Mouse (Mus musculus) lung, adult 2 months (tissue): ENCODE results near the gene Nudc. TPM values are rescaled to one million over a fixed set of nuclear protein-coding genes. Genes with fewer than 3 reads are reported as not detected.

Experiments
- DNase-seq: peaks from one replicate; pipeline ENCODE4 v3.0.0; 2022
- H3K4me1 ChIP-seq: fragments of 200-500 bp; 2 replicates; pipeline ENCODE4 v1.6.1; 2011; ENCODE audit warnings: low read length; ENCODE audit not compliant: control insufficient read depth, insufficient read depth
- H3K4me3 ChIP-seq: fragments of 200-500 bp; replicated peaks from 2 replicates; pipeline ENCODE3; 2011; ENCODE audit warnings: low read depth, mild to moderate bottlenecking, control low read depth, low read length; ENCODE audit errors: extremely low read depth
- CTCF ChIP-seq: fragments of 200-500 bp; IDR thresholded peaks from 2 replicates; pipeline ENCODE4 v1.5.1; 2011; ENCODE audit warnings: mild to moderate bottlenecking, low read length, control low read depth; ENCODE audit not compliant: insufficient read depth
- POLR2A ChIP-seq: fragments of 200-500 bp; IDR thresholded peaks from 2 replicates; pipeline ENCODE4 v1.6.1; 2011; ENCODE audit warnings: low read depth, mild to moderate bottlenecking, control low read depth, low read length, borderline replicate concordance; ENCODE audit errors: extremely low read depth
- WGBS: fragments of 180-500 bp; shearing (Covaris S2); methylation state at CpG from one replicate; pipeline ENCODE4 v1.1.7; 2018; 5-methylcytosine and 5-hydroxymethylcytosine counted together
- polyA plus RNA-seq: library from polyadenylated mRNA; depleted of rRNA; stranded (reverse); fragments of >200 nt; gene quantifications from 2 replicates; pipeline ENCODE4 v1.2.3, GENCODE M21; 2012; rRNA removed

Gene Nudc
- polyA plus RNA-seq, 1 experiment = 60.4 TPM

DNA sequence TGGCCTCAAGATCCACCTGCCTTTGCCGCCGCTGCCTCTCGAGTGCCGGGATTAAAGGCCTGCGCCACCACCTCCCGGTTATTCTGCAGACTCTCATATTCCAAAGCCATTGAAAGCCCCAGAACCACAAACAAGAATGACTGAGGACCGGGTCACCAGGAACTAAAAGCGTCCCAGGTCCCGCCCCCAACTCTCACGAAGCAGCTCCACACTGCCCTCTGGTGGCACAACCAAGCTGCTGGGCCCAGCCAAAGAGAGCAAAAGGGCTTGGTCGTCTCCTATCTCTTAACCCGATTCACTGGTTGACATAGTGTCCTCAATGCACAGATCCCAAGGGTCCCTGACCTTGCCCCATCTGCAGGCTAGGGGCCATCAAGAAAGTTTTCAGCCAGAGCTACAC lies 51.4 kb downstream of the Nudc start:
- DNase-seq = peak; percentile 92
- TF ChIP-seq POLR2A (no peak), CTCF (peak; percentile 77)
- peaks cover 5% of the 10 kb centered on the region; the same call in 1 of the 2 replicates for H3K4me1 ChIP-seq
- H3K4me3 ChIP-seq = peak overlapping the region; percentile 41
- 1% methylated on average over 12 of the region's 12 CpGs for WGBS

DNA sequence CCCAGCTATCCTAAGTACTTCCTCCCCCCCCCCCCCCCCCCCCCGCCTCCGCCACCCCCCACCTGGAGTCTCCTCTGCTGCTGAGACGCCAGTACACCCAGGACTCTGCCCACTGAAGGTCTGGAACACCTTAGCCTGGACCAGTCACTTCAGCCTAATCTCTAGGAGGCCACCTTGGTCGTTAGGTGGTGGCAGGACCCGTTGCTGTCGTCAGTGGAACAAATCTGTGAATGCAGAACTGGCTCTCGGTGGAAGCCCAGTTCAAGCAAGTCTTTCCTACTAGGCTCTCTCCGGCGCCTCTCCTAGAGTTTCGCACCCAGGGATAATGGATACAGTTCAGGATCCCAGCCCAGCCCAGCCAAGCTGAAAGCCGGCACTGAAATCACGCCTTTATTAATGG lies 51.9 kb downstream of the Nudc start:
- 8% methylated on average over 10 of the region's 12 CpGs for WGBS
- Histone ChIP-seq H3K4me1 (peaks cover 5% of the 10 kb centered on the region; the same call in 1 of the 2 replicates), H3K4me3 (peak overlapping the region; percentile 27)
- DNase-seq = no peak
- TF ChIP-seq CTCF = no peak
- TF ChIP-seq POLR2A = no peak

DNA sequence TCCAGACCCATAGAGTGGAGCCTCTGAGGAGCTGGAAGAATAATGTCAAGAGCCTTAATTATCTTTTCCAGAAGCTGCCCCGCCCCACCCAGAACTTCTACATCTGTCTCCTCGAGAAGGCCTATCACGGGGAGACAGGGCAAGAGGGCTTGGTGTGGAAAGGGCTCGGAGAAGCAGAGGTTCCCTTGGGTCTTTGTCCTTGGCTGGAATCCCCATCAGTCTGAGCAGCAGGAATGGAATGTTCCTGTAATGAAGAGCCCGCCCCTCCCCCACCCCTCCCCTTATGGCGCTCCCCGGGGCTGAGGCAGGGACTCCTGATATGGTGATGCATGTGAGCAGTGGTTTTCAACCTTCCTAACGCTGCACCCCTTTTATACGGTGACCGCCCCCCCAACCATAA lies 54.0 kb downstream of the Nudc start:
- TF ChIP-seq POLR2A (no peak), CTCF (no peak)
- WGBS = 39% methylated on average over 10 of the region's 10 CpGs
- Histone ChIP-seq H3K4me3 (no peak overlapping the region), H3K4me1 (peaks cover 3% of the 10 kb centered on the region; the same call in 1 of the 2 replicates)
- no peak for DNase-seq

DNA sequence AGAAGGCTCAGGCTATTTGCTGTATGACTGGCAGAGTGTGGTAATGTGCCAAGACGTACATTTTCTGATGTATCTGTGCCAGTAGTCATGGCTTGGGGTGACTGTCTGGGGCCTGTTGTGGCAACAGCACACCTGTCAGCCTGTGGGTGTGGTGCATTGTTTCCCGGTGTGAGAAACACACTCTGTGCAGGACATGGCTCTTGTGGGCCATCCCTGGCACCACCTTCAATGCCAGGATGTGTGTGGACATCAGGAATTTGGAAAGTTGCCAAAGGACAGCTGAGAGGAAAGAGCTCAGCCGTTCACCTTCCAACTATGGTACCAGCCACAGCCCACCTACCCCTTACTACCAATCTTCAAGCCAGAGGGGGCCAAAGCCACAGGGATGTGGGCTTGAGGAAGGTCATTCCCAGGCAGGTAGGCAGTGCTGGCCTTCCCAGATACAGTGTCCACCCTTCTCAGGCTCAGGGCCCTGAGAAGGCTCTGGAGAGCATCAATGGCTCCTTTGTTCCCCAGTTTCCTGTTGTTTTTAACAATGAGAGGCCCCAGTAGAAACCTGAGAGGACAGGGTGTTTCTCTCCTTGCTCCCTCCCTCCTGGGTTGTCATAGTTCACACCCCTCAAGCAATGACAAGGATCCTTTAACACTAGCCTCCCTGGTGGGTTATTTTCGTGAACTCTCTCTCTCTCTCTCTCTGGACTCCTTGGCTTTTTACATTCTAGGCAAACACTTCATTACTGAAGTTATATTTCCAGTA lies 56.1 kb downstream of the Nudc start:
- 50% methylated on average over 4 of the region's 4 CpGs for WGBS
- TF ChIP-seq POLR2A = no peak
- no peak for TF ChIP-seq CTCF
- DNase-seq = no peak

DNA sequence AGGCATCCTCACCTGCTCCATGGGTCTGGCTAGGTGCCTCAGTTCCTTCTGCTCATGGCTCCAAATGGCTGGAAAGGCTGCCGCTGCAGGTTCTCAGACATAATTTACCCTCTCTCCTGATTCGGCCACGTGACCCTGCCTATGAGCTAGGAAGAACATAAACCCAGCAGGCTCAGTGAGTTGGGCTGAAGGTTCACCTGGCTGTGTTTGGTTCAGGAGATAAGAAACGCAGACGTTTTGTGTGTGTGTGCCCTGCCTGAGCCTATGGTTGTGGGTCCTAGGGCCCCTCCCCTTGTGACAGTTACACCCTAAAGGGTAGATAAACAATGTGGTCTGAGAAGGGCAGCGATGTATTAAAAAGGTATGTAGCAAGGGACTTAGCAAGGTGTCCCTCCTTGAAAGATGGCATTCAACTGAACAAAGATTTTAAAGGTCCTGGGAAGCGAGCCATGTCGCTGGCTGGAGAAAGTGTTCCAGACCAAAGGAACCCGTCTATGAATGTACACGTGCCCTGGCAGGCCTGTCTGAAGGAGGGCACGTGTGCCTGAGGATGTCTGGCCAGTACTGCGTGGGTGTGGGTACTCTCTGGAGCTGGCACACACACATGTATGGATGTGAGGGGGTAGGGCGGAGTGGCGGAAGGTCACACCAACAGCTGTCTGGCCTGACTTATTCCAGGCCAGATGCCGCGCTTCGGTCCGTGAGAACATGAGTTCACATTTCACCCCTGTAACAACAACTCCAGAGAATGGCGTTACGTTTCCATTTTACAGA lies 57.0 kb downstream of the Nudc start:
- no peak for DNase-seq
- Histone ChIP-seq H3K4me3 (no peak overlapping the region), H3K4me1 (peaks cover 9% of the 10 kb centered on the region)
- TF ChIP-seq CTCF (no peak), POLR2A (no peak)
- WGBS = 76% methylated on average over 20 of the region's 20 CpGs

More for the DNA sequence above, 56.1 kb downstream of the Nudc start:
- H3K4me1 ChIP-seq = peaks cover 3% of the 10 kb centered on the region; the same call in 1 of the 2 replicates
- H3K4me3 ChIP-seq = no peak overlapping the region

DNA sequence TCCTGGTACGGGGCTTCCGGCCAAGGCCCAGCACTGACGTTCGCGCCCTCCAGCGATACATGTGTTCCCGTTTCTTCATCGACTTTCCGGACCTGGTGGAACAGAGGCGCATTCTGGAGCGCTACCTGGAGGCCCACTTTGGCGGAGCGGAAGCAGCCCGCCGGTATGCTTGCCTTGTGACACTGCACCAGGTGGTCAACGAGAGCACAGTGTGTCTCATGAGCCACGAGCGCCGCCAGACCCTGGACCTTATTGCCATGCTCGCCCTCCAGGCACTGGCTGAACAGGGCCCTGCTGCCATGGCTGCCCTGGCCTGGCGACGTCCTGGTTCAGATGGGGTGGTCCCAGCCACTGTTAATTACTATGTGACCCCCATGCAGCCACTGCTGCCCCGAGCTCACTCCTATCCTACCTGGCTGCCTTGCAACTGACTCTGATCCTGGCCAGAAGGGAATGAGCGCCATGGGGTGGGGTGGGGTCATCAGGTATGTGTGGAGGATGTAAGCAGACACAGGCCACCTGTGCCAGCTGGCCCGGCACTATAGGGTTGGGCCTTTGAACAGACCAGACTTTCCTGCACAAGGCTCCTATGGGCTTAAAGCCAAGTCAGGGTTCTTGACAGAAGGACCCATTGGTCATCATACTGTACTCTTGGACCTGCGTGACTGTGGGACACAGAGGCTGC lies 59.0 kb downstream of the Nudc start:
- WGBS = 90% methylated on average over 26 of the region's 26 CpGs
- peaks cover 9% of the 10 kb centered on the region for H3K4me1 ChIP-seq
- DNase-seq = no peak
- H3K4me3 ChIP-seq = no peak overlapping the region
- no peak for TF ChIP-seq CTCF

DNA sequence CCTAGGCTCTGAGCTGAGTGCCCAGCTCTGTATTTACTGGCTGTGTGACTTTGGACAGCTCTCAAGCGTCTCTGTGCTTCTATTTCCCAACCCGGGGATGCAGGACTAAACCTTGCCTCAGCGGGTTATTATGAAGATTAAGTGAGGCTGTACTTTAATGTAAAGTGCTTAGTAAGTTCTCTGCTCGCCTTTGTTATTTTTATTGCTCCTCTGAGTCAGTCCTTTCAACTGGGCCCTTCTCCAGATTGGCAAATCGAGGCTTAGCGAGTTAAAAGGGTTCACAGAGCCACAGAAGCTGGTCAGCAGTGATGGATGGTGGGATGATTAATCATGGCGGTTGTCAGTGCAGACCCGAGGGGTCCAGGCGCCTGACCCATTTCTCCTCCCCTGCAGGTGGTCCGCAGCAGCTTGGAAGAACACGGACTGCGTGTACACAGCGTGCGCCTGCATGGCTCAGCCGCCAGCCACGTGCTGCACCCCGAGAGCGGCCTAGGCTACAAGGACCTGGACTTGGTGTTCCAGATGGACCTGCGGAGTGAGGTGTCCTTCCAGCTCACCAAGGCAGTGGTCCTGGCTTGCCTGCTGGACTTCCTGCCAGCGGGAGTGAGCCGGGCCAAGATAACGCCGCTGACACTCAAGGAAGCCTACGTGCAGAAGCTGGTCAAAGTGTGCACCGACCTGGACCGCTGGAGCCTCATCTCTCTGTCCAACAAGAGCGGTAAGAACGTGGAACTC lies 59.9 kb downstream of the Nudc start:
- 82% methylated on average over 28 of the region's 28 CpGs for WGBS
- Histone ChIP-seq H3K4me3 (no peak overlapping the region), H3K4me1 (peaks cover 9% of the 10 kb centered on the region)
- no peak for DNase-seq
- TF ChIP-seq POLR2A (no peak), CTCF (no peak)

DNA sequence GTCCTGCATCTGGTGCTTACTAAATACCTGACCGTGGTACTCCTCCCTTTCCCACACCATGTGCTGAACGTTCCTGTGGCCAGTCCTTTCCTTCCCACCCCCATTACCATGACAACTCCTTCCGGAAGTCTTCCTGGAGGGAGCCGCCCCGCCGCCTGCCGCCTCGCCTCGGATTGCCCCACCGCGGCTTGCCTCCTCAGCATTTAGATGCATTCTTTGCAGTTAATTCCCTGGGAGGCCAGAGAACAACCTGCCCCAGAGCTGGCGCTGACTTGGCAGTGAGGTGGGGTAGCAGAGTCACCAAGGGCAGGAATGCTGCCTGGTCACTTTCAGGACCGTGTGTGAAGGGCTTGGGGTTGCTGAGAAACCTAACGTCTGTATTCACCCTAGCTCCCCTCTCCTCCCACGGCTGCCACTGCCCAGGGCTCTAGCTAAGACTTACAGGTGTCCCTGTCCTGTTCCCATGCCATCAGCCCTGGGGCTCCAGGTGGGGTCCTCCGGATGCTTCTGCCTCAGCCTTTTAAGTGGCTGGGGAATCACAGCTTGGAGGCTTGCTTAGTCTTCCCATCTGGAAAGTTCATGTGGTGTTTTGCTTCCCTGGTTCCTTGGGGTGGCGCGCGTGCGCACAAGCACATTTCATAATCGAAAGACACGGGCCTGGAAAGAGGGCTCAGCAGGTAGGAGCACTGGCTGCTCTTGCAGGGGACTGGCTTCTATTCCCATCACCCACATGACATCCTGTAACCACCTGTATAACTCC lies 61.4 kb downstream of the Nudc start:
- TF ChIP-seq CTCF = no peak
- no peak for TF ChIP-seq POLR2A
- H3K4me1 ChIP-seq = peaks cover 7% of the 10 kb centered on the region
- WGBS = 15% methylated on average over 22 of the region's 22 CpGs
- peak; percentile 55 for DNase-seq
- peak overlapping the region; percentile 12 for H3K4me3 ChIP-seq

Other genes starting within 250 kb of the Nudc start
- gene Wdtc1, start 192.5 kb downstream of the Nudc start, polyA plus RNA-seq = 49.1 and 50.3 TPM in 2 replicates
- 39.9 and 40.4 TPM in 2 replicates for gene Slc9a1, start 176.3 kb downstream of the Nudc start, polyA plus RNA-seq
- gene Tent5b, start 65.9 kb downstream of the Nudc start, polyA plus RNA-seq = 21.3 and 23.1 TPM in 2 replicates
- gene Trnp1, start 47.4 kb downstream of the Nudc start, polyA plus RNA-seq = 3.4 and 4.5 TPM in 2 replicates
- 19.0 and 22.2 TPM in 2 replicates for gene Kdf1, start 27.0 kb downstream of the Nudc start, polyA plus RNA-seq
- 0.36 and 0.54 TPM in 2 replicates for gene Nr0b2, start 7.4 kb upstream of the Nudc start, polyA plus RNA-seq
- gene Gpatch3, start 28.7 kb upstream of the Nudc start, polyA plus RNA-seq = 5.0 and 5.2 TPM in 2 replicates
- 40.8 and 43.3 TPM in 2 replicates for gene Gpn2, start 38.4 kb upstream of the Nudc start, polyA plus RNA-seq
- 13.0 and 107 TPM in 2 replicates for gene Sfn, start 56.2 kb upstream of the Nudc start, polyA plus RNA-seq
- gene Zdhhc18, start 104.2 kb upstream of the Nudc start, polyA plus RNA-seq = 79.1 and 85.6 TPM in 2 replicates
- gene Pigv, start 126.7 kb upstream of the Nudc start, polyA plus RNA-seq = 13.6 and 15.9 TPM in 2 replicates
- 68.3 and 77.3 TPM in 2 replicates for gene Arid1a, start 210.8 kb upstream of the Nudc start, polyA plus RNA-seq